Mouse (Mus musculus) megakaryocyte, adult 5-6 weeks (primary cell): ENCODE results near the gene Dnajc5. TPM values are rescaled to one million over a fixed set of nuclear protein-coding genes. Genes with fewer than 3 reads are reported as not detected.

Experiments
- ATAC-seq: 2 replicates; pipeline ENCODE4 v1.8.0; 2016; ENCODE audit warnings: mild to moderate bottlenecking, inconsistent platforms; ENCODE audit not compliant: poor library complexity, severe bottlenecking
- total RNA-seq, 2 experiments: library from RNA; stranded (forward) in 1 of 2; stranded (reverse) in 1 of 2; fragments of 153-499, 151-499 nt in 1 of 2; fragments of 221-1000, 200-1000 nt in 1 of 2; gene quantifications; 2 replicates each; pipeline versions ENCODE4 v1.2.3 to v1.2.4; 2015 to 2017

The Dnajc5 gene
- total RNA-seq (2015): 32.2 and 35.1 TPM in 2 replicates
- 39.7 and 44.9 TPM in 2 replicates for total RNA-seq (2017)

- ATAC-seq: peak; percentile 92
Measured at GRCm38 (mm10) chr2:181520118-181520935, at the start of gene Dnajc5. Gene Dnajc5, plus strand, starts transcription at chr2:181520485.

GRCm38 (mm10) chr2:181471246-181471645 lies 49.0 kb upstream of the Dnajc5 start:
- peak; percentile 80 for ATAC-seq

DNA sequence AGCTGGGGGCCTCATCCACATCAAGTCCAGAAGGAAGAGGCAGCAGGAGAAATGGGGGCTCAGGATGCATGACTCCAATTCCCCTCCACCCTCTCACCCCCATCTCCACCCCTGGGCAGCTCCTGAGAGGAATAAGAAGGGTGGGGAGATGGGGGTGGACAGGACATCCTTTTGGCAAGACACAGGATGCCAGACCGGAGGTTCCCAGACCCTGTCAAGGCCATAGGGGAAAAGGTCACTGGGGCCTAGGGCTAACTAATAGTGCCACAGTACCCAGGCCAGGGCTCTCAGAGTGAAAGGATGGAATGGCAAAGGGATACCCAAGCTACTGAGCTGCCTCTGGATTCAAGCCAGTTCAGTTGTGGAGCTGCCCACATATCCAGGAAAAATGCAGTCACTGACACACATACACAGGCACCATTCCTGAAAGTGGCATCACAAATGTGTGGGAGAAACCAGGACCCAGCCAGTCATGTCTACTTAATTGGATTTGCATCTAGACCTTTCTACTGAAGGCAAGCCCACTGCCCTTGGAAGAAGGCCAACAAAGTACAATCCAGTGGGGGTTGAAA lies 47.9 kb upstream of the Dnajc5 start:
- ATAC-seq: no peak

DNA sequence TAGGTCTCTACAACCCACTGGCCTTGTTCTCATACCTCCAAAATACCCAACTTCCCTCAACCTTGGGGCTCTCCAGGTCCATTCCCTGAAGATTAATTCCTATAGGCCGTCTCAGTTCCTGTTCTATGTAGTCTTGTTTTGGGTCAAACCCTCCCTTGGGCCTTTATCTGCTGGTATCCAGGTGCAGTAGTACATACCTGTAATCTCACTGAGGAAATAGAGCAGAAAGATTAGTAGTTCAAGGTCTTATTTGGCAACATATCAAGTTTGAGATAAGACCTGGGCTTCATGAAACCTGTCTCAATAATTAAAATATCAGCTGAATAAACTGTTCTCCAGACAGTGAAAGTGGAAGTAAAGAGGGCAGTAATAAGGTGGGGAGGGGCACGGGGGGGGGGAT lies 37.2 kb upstream of the Dnajc5 start:
- ATAC-seq: no peak

DNA sequence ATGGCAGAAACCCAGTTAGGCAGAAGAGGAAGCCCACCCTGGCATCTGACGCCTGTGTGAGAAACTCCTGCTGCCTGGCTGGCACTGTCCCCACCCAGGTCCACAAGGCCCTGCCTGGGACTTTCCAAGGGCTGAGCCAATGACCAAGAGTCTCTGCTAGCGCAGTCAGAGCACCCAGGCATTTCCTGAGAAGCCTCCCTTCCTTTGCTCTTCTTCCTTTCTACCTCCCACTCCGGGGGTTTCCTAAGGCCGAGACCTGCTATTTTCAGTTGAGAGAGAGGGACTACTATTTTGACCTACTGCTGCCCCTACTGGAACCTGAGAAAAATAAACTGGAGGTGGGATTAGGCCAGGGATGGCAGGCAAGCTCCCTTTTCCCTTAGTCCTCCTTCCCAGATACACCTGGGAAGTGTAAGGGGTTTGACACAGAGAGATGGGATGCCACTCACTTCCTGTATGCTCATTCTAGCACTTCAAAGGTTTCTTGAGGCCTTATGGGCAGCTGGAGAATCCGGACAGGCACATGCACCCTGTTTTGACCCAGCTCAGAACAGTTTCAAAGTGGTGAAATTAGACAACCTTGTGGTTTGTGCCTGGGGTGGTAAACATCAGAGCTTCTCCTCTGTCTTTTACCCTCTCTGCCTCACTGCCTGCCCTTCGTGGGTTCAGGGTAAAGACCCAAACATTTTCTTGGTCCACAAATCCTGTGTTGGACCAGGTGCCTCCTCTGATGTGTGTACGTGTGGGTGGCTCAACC lies 36.5 kb upstream of the Dnajc5 start:
- ATAC-seq: peak; percentile 71

- no peak for ATAC-seq
Measured at GRCm38 (mm10) chr2:181484456-181485233, 35.6 kb upstream of the Dnajc5 start.

- ATAC-seq: no peak
Measured at GRCm38 (mm10) chr2:181485741-181486140, 34.5 kb upstream of the Dnajc5 start.

GRCm38 (mm10) chr2:181487338-181488277 lies 32.7 kb upstream of the Dnajc5 start:
- ATAC-seq: no peak

DNA sequence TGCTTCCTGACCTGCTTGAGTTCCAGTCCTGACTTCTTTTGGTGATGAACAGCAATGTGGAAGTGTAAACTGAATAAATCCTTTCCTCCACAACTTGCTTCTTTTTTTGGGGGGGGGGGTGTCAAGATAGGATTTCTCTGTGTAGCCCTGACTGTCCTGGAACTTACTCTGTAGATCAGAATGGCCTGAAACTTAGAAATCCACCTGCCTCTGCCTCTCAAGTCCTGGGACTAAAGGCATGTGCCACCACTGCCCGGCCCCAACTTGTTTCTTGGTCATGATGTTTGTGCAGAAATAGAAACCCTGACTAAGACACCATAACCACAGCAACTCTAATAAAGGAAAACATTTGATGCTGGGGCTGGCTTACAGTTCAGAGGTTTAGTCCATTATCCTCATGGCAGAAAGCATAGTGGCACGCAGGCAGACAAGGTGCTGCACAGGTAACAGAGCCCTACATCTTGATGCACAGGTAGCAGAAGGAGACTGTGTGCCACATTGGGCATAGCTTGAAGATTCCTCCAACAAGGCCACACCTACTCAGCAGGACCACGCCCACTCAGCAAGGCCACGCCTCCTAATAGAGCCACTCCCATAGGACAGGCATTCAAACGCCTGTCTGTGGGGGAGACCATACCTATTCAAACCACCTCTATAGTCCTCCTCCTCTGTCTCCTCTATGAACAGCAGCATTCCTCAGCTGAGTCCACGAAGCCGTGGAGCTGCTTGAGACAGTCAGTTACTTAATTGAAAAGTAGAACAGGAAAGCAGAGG lies 28.7 kb upstream of the Dnajc5 start:
- ATAC-seq: peak; percentile 38

- ATAC-seq: peak; percentile 34
Measured at GRCm38 (mm10) chr2:181492206-181492605, 28.1 kb upstream of the Dnajc5 start.

DNA sequence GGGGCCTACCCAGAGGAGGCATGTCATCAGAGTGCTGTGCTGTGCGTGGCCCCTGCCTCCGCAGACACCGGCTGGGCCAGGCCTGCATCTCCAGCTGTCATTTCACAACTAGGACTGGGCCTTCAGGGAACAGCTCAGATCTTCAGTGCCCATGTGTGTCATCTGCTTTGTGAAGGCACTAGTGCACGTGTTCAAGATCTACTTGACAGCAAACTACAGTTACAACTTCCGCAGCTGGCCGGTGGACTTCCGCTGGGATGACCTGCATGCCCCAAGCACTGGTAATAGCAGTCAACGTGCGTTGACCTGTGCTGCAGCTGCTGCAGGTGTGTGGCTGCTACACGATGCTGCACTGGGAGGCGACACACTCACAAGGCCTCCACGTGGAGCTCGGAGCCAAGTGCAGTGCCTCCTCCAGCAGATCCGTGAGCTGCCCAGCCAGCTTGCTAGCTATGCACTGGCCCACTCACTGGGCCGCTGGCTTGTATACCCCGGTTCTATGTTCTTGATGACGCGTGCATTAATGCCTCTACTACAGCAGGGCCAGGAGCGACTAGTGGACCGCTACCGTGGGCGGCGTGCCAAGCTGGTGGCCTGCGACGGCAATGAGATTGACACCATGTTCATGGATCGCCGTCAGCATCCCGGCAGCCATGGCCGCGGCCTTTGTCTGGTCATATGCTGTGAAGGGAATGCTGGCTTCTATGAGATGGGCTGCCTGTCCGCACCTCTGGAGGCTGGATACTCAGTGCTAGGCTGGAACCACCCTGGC lies 26.9 kb upstream of the Dnajc5 start, which contains the start of gene Abhd16b:
Gene Abhd16b (plus strand): TSS at position 51 of the 772 bp plus-strand sequence.
- no peak for ATAC-seq

- no peak for ATAC-seq
Measured at GRCm38 (mm10) chr2:181494266-181494945, 25.9 kb upstream of the Dnajc5 start.

GRCm38 (mm10) chr2:181495845-181496244 lies 24.4 kb upstream of the Dnajc5 start:
- peak; percentile 49 for ATAC-seq

DNA sequence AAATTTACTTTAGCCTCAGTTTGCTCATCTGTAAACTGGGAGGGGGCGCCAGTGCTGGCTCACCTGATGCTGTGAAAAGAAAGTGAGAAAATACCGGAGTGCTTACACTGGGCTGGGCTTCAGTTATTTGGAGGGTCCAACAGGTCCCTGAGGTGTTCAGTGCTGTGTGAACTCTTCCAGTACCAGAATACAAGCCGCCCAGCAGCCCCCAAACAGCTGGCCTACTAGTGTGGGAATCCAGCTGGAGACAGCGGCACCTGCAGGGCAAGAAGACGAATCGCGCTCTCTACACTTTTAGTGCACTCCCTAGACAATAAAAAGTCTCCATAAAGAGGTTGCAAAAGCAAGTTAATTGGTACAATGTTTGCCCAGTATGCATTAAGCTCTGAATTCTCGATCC lies 24.0 kb upstream of the Dnajc5 start:
- peak; percentile 38 for ATAC-seq

DNA sequence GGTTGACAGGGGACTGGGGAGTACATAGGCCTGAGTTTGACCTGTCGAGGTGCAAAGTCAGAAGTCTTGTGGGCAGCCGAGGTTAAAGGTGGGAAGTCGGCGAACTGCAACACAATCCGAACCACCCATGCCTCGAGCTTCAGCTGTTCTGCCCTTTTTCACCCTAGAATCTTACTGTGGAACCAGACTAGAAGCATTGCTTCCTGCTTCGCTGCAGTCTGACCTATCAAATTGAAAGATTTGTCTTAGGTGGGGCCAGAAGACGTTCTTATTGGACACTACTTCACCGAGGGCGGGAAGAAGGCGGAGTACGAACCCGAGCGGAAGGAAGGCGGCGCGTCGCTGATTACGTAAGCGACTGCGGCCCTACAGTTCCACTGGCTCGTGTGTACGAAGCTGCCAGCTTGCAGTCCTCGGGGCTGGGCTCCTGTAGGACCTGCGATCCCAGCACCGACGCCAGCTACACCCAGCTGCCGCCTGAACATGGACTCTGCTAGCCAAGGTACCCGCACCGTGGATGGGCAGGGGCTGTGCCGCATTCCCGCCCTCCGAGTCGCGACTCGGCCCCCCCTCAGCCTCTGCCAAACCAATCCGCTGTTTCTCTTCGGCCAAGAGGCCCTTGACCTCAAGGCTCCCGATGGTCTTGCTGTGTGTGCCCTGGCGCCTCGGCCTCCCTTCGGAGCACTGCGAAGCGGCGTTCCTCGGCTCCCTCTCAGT lies 23.3 kb upstream of the Dnajc5 start, which contains the start of gene Tpd52l2:
Gene Tpd52l2 (plus strand): TSS at position 312 of the 717 bp plus-strand sequence.
- ATAC-seq: peak; percentile 74

GRCm38 (mm10) chr2:181497548-181497875 lies 22.8 kb upstream of the Dnajc5 start:
- ATAC-seq: peak; percentile 56

DNA sequence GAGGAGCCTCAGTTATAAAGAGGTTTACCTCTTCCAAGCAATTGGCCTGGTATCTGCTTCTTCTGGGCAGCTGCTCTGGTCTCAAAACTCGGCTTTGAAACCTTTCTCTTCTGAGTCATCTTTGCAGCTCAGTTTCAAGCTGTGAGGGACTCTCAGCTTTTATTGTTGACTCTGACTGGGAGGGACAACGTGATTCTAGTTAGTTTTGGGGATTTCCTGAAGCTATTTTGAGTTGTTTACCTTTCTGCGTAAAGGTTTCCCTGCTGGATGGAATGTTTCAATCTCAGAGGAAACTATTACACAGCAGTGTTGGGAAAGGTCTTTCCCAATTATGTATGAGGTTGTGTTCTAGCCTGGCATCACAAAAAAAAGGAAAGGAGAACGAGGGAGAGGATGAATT lies 21.6 kb upstream of the Dnajc5 start:
- ATAC-seq: no peak
